Mouse (Mus musculus): ENCODE measurements around the gene Plac9b. TPM values are rescaled to one million over a fixed set of nuclear protein-coding genes. Genes with fewer than 3 reads are reported as not detected.
"Not testable (repeated sequence)": the region's sequence is repeated elsewhere in the genome, so short reads cannot be mapped to it uniquely, and the experiment has no call there.

Plac9b gene
- not detected in 2 replicates for polyA plus RNA-seq (2012)

DNA sequence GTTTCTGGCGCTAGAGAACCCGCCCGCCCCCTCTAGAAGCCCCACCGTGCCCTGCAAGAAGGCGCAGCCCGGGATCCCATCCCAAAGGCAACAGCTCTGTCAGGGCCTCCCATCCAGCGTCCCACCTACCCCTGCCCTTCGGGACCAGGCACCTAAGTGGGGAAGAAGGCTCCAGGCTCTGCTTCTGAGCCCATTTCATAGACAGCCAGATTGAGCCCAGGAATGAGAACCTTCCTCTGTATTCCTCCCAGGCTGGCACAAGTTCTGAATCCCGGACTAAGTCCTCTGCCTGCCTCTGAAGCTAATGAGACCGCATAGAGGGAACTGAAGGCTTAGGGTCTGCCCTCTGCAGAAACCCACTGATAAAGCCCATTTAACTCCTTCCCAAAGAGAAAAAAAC, at the start of gene Plac9b:
Gene Plac9b (minus strand): TSS at position 101 of the 400 bp plus-strand sequence.
- not testable (repeated sequence) for TF ChIP-seq GATA1 (IDR thresholded peaks at IDR 0.05; ENCODE audit: low read length)

- not testable (repeated sequence) for TF ChIP-seq GATA1 (IDR thresholded peaks at IDR 0.05; ENCODE audit: low read length)
Observed at GRCm38 (mm10) chr14:26206926-26207247, 24.6 kb upstream of the Plac9b start, which contains the start of gene Tmem254b. Gene Tmem254b (minus strand): TSS chr14:26207041.

GRCm38 (mm10) chr14:26118150-26118549, 64.1 kb downstream of the Plac9b start, which contains the start of gene Duxbl2:
Gene Duxbl2 (plus strand): TSS chr14:26118349.
- TF ChIP-seq GATA1 (IDR thresholded peaks at IDR 0.05; ENCODE audit: low read length), result not testable (repeated sequence)

Other genes with a start within 250 kb of the Plac9b start
- gene Cphx1, start 244.2 kb downstream of the Plac9b start, polyA plus RNA-seq (2012), result not detected in 2 replicates
- gene Duxbl1, start 203.9 kb downstream of the Plac9b start, polyA plus RNA-seq (2012), result not detected in 2 replicates
- not detected in 2 replicates for gene Gm9780, start 139.8 kb downstream of the Plac9b start, polyA plus RNA-seq (2012)
- 0.80 and 2.6 TPM in 2 replicates for gene Tmem254c, start 115.1 kb downstream of the Plac9b start, polyA plus RNA-seq (2012)
- gene Cphx2, start 101.0 kb downstream of the Plac9b start, polyA plus RNA-seq (2012), result not detected in 2 replicates
- gene Cphx3, start 100.2 kb downstream of the Plac9b start, polyA plus RNA-seq (2012), result not detected in 2 replicates
- not detected in 2 replicates for gene Duxbl2, start 64.1 kb downstream of the Plac9b start, polyA plus RNA-seq (2012)
- 0.12 and 1.6 TPM in 2 replicates for gene Tmem254b, start 24.6 kb upstream of the Plac9b start, polyA plus RNA-seq (2012)
- gene Duxbl3, start 75.5 kb upstream of the Plac9b start, polyA plus RNA-seq (2012), result not detected in 2 replicates